ENCODE assay signal across 17 mouse cellular contexts in genomic region chr7:136330431-136330830, GRCm38 (mm10).
"Had no signal": no experiment of that assay in that cellular context is flagged by ENCODE, and none has a peak within 500 bp of the region (broad histone marks: within the 10 kb centered on the region; RNA-seq: fewer than 3 reads in every experiment).

No protein-coding gene starts in this region.

- H3K4me1 ChIP-seq: megakaryocyte, embryonic 14.5 days; midbrain, embryonic 15.5 days; neural tube, embryonic 12.5 days; stomach, embryonic 15.5 days had no signal

- H3K9me3 ChIP-seq: lung, embryonic 15.5 days; midbrain, embryonic 15.5 days; neural tube, embryonic 12.5 days; stomach, embryonic 15.5 days had no signal

- H3K9ac ChIP-seq: lung, embryonic 15.5 days; midbrain, embryonic 13.5 days; midbrain, embryonic 15.5 days; neural tube, embryonic 12.5 days; stomach, embryonic 15.5 days had no signal

- DNase-seq: lung, adult 2 months; lung, postnatal 14 days; lung, postnatal 36 days; right cerebral cortex, postnatal 14 days; thymus, adult 2 months; thymus, postnatal 25 days; thymus, postnatal 4 days had no signal

- ATAC-seq: lung, postnatal 0 days; midbrain, embryonic 13.5 days; midbrain, embryonic 15.5 days had no signal

- H3K4me3 ChIP-seq: lung, embryonic 15.5 days; megakaryocyte, embryonic 14.5 days; midbrain, embryonic 13.5 days; midbrain, embryonic 15.5 days; neural tube, embryonic 12.5 days; stomach, embryonic 15.5 days had no signal

- H3K27me3 ChIP-seq: lung, embryonic 15.5 days; megakaryocyte, embryonic 14.5 days; midbrain, embryonic 13.5 days; midbrain, embryonic 15.5 days; neural tube, embryonic 12.5 days; stomach, embryonic 15.5 days had no signal

- H3K27ac ChIP-seq: lung, embryonic 15.5 days; macrophage; midbrain, embryonic 13.5 days; midbrain, embryonic 15.5 days; neural tube, embryonic 12.5 days; stomach, embryonic 15.5 days; stomach, postnatal 0 days had no signal

- H3K36me3 ChIP-seq: lung, embryonic 15.5 days; midbrain, embryonic 13.5 days; midbrain, embryonic 15.5 days; neural tube, embryonic 12.5 days; stomach, embryonic 15.5 days had no signal

- H3K4me2 ChIP-seq: lung, embryonic 15.5 days; midbrain, embryonic 11.5 days; midbrain, embryonic 13.5 days; midbrain, embryonic 15.5 days; neural tube, embryonic 12.5 days; stomach, embryonic 15.5 days had no signal
